Mouse (Mus musculus) neural tube, embryonic 10.5 days (tissue): ENCODE measurements around the gene Gna15.

Experiments
- DNase-seq: peaks from one replicate; pipeline ENCODE4 v3.0.0-alpha.2; 2017; ENCODE audit warnings: low spot score; ENCODE audit errors: extremely low spot score

Gene Gna15

GRCm38 (mm10) chr10:81524051-81524605 is at the start of gene Gna15:
Gene Gna15, minus strand, starts transcription at chr10:81524225.
- DNase-seq: no peak

- DNase-seq: no peak
These were observed 49.0 kb upstream of the Gna15 start for GRCm38 (mm10) chr10:81572975-81573374.

- no peak for DNase-seq
These were observed 48.2 kb upstream of the Gna15 start for GRCm38 (mm10) chr10:81572133-81572671.

- DNase-seq: peak; percentile 92
These were observed 47.5 kb upstream of the Gna15 start for GRCm38 (mm10) chr10:81571501-81571876.

DNA sequence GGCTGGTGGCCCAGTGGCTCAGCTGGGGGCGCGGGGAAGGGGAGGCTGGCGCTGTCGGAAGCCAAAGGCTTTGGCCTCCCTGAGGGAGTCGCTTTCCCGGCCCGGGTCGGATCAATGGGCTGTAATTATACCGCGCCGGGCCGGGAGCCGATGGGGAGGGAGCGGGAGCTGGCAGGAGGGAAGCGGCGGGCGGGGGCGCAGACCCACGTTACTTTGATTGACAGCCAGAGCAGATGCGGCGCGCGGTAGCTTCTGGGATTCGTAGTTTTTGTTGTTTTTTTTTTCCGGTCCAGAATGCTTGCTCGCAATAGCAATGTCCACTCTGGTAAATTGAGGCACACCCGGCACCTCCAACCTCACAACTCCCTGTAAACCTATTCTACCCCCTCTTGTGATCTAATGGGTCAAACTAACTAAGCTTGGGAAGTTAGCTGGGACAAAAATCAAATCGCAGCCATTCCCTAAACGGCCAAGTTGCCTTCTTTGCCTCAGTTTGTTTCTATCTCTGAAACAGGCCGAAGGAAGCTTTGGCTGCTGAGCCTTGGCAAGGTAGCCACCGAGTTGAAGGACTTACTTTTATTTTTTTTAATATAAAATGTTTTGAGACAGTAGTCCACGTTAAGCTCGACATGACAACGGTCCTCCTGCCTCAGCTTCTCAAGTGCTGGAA is 46.9 kb upstream of the Gna15 start:
- DNase-seq: peak; percentile 94

- DNase-seq: no peak
These were observed 46.3 kb upstream of the Gna15 start for GRCm38 (mm10) chr10:81570238-81570800.

GRCm38 (mm10) chr10:81569507-81570237 is 45.6 kb upstream of the Gna15 start:
- DNase-seq: no peak

- DNase-seq: peak; percentile 47
These were observed 44.6 kb upstream of the Gna15 start for GRCm38 (mm10) chr10:81568381-81569191.

DNA sequence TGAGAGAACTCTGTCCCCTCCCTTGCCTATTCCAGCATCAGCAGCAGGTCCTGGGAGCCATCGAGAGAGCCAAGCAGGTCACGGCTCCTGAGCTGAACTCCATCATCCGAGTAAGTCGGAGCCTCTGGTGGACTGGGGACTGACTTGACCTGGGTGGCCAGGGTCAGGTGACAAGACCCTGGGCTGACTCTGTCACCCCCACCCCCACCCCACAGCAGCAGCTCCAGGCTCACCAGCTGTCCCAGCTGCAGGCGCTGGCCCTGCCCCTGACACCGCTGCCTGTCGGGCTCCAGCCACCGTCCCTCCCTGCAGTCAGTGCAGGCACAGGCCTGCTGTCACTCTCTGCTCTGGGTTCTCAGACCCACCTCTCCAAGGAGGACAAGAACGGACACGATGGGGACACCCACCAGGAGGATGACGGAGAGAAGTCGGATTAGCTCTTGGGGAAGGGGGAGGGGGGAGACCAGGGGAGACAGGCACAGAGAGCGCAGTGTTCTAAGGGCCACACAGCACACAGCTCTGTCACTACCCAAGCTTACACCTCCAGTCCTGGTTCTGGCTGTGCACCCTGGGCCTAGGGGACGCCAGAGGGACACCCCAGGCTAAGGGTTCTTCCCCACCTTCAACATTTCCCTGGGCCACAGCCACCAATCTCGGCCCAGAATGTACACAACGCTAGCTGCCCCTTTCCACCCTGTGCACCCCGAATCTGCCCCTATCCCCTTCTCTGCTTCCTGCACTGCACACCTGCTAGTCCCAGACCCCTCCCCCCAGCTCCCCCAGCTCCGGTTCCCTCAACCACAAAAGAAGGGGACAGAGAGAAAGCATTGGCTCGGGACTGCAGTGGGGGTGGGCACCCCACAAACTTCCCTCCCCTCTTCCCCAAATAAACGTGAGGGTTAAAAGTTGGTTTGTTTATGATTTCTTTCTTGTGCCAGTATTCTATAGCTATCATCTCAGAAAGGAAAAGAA is 41.5 kb upstream of the Gna15 start:
- no peak for DNase-seq

GRCm38 (mm10) chr10:81564734-81565133 is 40.7 kb upstream of the Gna15 start:
- DNase-seq: peak; percentile 61

- peak; percentile 54 for DNase-seq
These were observed 40.2 kb upstream of the Gna15 start for GRCm38 (mm10) chr10:81564216-81564615.

- no peak for DNase-seq
These were observed 39.5 kb upstream of the Gna15 start for GRCm38 (mm10) chr10:81563481-81563880.

- no peak for DNase-seq
These were observed 38.4 kb upstream of the Gna15 start for GRCm38 (mm10) chr10:81562411-81562810.

GRCm38 (mm10) chr10:81560719-81561459 is 36.9 kb upstream of the Gna15 start:
- DNase-seq: peak; percentile 47

DNA sequence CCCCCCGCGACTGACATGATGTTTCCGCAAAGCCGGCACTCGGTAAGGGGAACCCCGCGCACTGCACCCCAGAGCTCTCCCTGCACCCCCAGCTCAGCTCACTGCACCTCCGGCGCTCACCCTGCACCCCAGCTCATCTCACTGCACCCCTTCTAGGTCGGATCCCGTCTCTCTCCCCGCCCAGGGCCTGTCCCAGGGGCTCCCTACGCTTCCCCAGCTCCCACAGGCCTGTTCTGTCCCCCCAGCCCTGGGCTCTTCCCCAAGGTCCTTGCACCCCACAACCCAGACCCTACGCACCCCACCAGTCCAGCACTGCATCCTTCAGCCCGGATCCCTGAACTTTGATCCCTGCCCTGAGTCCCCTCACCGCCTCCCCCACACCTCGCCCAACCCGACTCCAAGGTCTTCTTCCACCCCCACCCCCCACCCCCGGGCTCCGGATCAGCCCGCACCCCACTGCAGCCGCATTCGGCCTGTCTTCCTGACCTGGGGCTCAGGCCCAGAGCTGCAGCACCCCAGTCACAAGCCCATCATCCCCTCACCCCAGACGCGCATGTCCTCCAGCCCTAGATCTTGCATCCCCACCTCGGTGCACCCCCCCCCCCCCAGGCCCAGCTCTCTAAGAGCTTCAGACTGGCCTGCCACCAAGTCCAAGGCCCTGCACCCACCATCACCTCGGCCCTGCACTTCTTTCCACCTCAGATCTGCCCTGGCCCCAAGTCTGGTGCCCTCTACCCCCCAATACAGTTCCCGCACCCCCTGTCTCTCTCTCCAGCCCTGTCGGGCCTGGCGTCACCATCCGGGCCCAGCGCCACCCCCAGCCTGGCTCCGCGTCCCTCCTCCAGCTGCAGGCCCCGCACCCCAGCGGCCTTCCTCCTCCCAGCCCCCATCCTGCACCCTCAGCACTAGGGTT is 35.9 kb upstream of the Gna15 start:
- DNase-seq: peak; percentile 45

GRCm38 (mm10) chr10:81559163-81559626 is 35.2 kb upstream of the Gna15 start, which contains the start of gene Aes:
Gene Aes, plus strand, starts transcription at chr10:81559488.
- peak; percentile 59 for DNase-seq

DNA sequence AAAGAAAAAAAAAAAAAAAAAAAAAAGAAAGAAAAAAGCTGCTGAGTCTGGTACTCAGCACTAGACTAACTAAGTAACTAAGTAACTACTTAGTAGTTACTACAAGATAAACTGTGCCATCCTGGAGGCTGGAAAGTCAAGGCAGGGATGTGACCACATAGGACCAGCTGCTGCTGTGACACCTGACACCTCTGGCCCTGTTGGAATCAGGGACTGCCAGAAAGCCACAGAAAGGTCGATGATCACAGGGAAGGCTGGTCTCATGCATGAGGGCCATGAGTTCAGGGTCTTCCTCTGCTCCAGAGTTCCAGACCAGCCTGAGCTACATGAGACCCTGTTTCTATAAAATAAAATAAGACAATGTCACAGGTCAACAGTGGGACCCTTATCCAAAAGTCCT is 33.5 kb upstream of the Gna15 start:
- DNase-seq: no peak

- DNase-seq: no peak
These were observed 32.3 kb upstream of the Gna15 start for GRCm38 (mm10) chr10:81556282-81556681.
